Mouse (Mus musculus) liver, embryonic 14.5 days (tissue): ENCODE results near the gene Ube2n. TPM values are rescaled to one million over a fixed set of nuclear protein-coding genes. Genes with fewer than 3 reads are reported as not detected.

Experiments
- ATAC-seq: fragments of 200-750 bp; cut with Nextera tagmentation; 2 replicates; pipeline ENCODE4 v1.8.0; 2017; ENCODE audit warnings: moderate number of reproducible peaks, mild to moderate bottlenecking, moderate library complexity; ENCODE audit not compliant: insufficient read depth
- DNase-seq, 3 experiments: peaks; one replicate each; pipeline ENCODE4 v3.0.0-alpha.2; 2012 to 2013; ENCODE audit warnings: low read depth in 3 of 3, low spot score in 3 of 3
- H3K27ac ChIP-seq: fragments of 300-500 bp; sonication (generic); 2 replicates; pipeline ENCODE4 v1.5.1; 2014; ENCODE audit warnings: moderate library complexity, mild to moderate bottlenecking, control low read depth, inconsistent platforms
- H3K27me3 ChIP-seq: fragments of 300-500 bp; sonication (generic); 2 replicates; pipeline ENCODE4 v1.6.1; 2014; ENCODE audit warnings: mild to moderate bottlenecking, low read length, moderate library complexity; ENCODE audit not compliant: control insufficient read depth, insufficient read depth
- H3K36me3 ChIP-seq: fragments of 300-500 bp; sonication (generic); replicated peaks from 2 replicates; pipeline ENCODE4 v1.6.1; 2014; ENCODE audit warnings: low read depth; ENCODE audit not compliant: control insufficient read depth, insufficient read depth
- H3K4me1 ChIP-seq, 2 experiments: fragments of 200-500 bp in 1 of 2; fragments of 300-500 bp in 1 of 2; sonication (generic) in 1 of 2; replicated peaks; 2 replicates each; pipeline ENCODE4 v1.6.1; 2012 to 2014; ENCODE audit warnings: antibody characterized with exemption in 1 of 2, inconsistent platforms in 1 of 2, low read length in 1 of 2; ENCODE audit not compliant: control insufficient read depth in 2 of 2, insufficient read depth in 2 of 2
- H3K4me2 ChIP-seq: fragments of 300-500 bp; sonication (generic); 2 replicates; pipeline ENCODE4 v1.6.1; 2014; ENCODE audit warnings: low read depth, mild to moderate bottlenecking, control low read depth, moderate library complexity
- H3K4me3 ChIP-seq, 2 experiments: fragments of 200-500 bp in 1 of 2; fragments of 300-500 bp in 1 of 2; sonication (generic) in 1 of 2; 2 replicates each; pipeline ENCODE4 v1.5.1; 2012 to 2014; ENCODE audit warnings: low read depth in 2 of 2, low read length in 2 of 2, mild to moderate bottlenecking in 2 of 2, control low read depth in 1 of 2, inconsistent platforms in 1 of 2, moderate library complexity in 1 of 2; ENCODE audit not compliant: insufficient read depth in 1 of 2
- H3K9ac ChIP-seq: fragments of 300-500 bp; sonication (generic); replicated peaks from 2 replicates; pipeline ENCODE4 v1.6.1; 2014; ENCODE audit warnings: mild to moderate bottlenecking, control low read depth, moderate library complexity
- H3K9me3 ChIP-seq: fragments of 300-500 bp; sonication (generic); 2 replicates; pipeline ENCODE4 v1.6.1; 2016; ENCODE audit warnings: low read length, mixed read lengths; ENCODE audit not compliant: control insufficient read depth
- CTCF ChIP-seq: IDR thresholded peaks from 2 replicates; pipeline ENCODE4 v1.5.1; 2016; ENCODE audit warnings: antibody characterized with exemption, low read depth, control low read depth
- EP300 ChIP-seq: IDR thresholded peaks from 2 replicates; pipeline ENCODE4 v1.6.1; 2016; ENCODE audit warnings: antibody characterized with exemption, low read depth
- WGBS: fragments of 180-500 bp; shearing (Covaris S2); extraction: QIAGEN DNeasy Blood & Tissue Kit; methylation state at CpG from one replicate; pipeline ENCODE4 v1.1.7; 2014; ENCODE audit not compliant: insufficient replicate concordance; 5-methylcytosine and 5-hydroxymethylcytosine counted together
- polyA plus RNA-seq, 2 experiments: library from polyadenylated mRNA; depleted of rRNA in 1 of 2; stranded (reverse) in 1 of 2; unstranded in 1 of 2; fragments of >200 nt; fragmentation: Nextera tagmentation in 1 of 2; extraction: Ambion mirVana in 1 of 2; gene quantifications; 2 replicates each; pipeline versions ENCODE4 v1.2.1 to v1.2.3; 2012 to 2014

Gene Ube2n
- polyA plus RNA-seq, 2 experiments, result 78.2 to 137 TPM

- 25% methylated on average over 14 of the region's 14 CpGs for WGBS
- ATAC-seq, result no peak
- H3K9ac ChIP-seq, result peak overlapping the region; percentile 23; the same call in 1 of the 2 replicates
Measured at GRCm38 (mm10) chr10:95565156-95565854, 50.4 kb downstream of the Ube2n start.

DNA sequence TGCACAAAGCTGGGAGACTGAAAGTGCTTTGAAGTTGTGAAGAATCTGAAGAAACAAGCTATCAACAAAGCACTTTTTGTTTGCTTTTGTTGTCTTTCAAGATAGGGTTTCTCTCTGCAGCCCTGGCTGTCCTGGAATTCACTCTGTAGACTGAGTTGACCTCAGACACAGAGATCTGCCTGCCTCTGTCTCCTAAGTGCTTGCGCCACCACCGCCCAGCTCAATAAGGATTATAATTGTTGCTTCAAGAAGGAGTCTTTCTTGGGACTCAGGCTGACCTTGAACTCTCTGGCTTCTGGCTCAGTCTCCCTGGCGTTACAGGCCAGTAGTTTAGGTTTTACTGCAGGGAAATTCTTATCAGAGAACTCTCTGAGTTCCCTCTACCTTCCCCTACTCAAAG is 51.8 kb downstream of the Ube2n start:
- Histone ChIP-seq H3K4me3 (no peak overlapping the region), H3K36me3 (peaks cover 4% of the 10 kb centered on the region), H3K27me3 (no peaks in the 10 kb centered on the region), H3K9ac (no peak overlapping the region), H3K4me2 (no peak overlapping the region), H3K27ac (peak overlapping the region; percentile 58), H3K4me1 (peaks cover 43 to 49% of the 10 kb centered on the region in 2 experiments), H3K9me3 (no peaks in the 10 kb centered on the region)
- ATAC-seq (no peak), DNase-seq (no peak)
- TF ChIP-seq EP300 (no peak), CTCF (no peak)
- 75% methylated on average over 3 of the region's 3 CpGs for WGBS

More at GRCm38 (mm10) chr10:95565156-95565854, 50.4 kb downstream of the Ube2n start:
- H3K4me1 ChIP-seq, result peaks cover 40 to 51% of the 10 kb centered on the region in 2 experiments
- peak overlapping the region in 1 of 2 experiments; percentile 11; a peak in 1 of 4 replicates for H3K4me3 ChIP-seq
- H3K27ac ChIP-seq, result peak overlapping the region; percentile 2
- H3K27me3 ChIP-seq, result no peaks in the 10 kb centered on the region
- peak overlapping the region; percentile 63 for H3K4me2 ChIP-seq
- TF ChIP-seq EP300 (no peak), CTCF (no peak)
- H3K9me3 ChIP-seq, result no peaks in the 10 kb centered on the region
- no peak for DNase-seq
- peaks cover 16% of the 10 kb centered on the region for H3K36me3 ChIP-seq

DNA sequence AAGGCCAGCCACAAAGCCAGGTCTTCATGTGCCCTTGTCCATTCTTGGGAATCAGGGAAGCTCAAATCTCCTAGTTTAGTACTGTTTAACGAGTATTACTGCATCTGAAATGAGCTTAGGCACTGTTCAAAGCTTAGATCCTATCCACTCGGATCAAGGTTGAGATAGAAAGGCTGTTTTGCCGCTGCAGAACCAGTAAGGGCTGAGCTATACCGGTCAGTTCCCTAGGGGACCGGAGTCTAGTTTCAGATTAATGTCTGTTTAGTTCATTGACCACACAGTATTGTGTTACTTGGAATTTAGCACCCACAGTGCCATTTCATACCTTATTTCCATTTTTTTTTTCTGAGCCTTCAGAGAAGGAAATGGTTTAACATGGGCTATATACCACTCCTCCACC is 52.6 kb downstream of the Ube2n start:
- H3K9ac ChIP-seq, result no peak overlapping the region
- TF ChIP-seq EP300 (no peak), CTCF (no peak)
- WGBS, result 84% methylated on average over 5 of the region's 5 CpGs

DNA sequence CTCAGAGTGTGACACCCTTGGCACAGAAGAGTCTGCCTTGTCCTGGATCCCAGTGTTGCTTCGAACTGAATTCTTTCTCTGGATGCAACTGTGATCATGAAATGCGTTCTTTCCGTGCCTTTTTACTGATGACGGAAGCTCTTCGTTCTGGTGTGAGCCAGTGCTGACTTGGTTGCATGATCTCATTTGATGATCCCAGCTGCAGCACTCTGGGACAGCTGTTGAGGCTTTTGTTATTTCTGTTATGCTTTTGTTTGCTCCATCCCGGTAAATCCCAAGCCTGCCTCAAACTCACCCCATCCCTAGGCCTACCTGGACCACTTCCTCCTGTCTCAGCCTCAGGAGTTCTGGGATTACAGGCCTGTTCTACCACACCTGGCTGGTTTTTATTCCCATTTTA is 53.1 kb downstream of the Ube2n start:
- Histone ChIP-seq H3K4me1 (peaks cover 43 to 49% of the 10 kb centered on the region in 2 experiments), H3K36me3 (no peaks in the 10 kb centered on the region), H3K9me3 (no peaks in the 10 kb centered on the region), H3K27me3 (no peaks in the 10 kb centered on the region), H3K27ac (peak overlapping the region; percentile 91), H3K9ac (peak overlapping the region; percentile 84), H3K4me3 (peak overlapping the region in 1 of 2 experiments; percentile 36; a peak in 1 of 4 replicates), H3K4me2 (peak overlapping the region; percentile 66)
- WGBS, result 90% methylated on average over 6 of the region's 6 CpGs
- no peak for ATAC-seq
- TF ChIP-seq CTCF (no peak), EP300 (no peak)
- no peak for DNase-seq

More for the DNA sequence above, 52.6 kb downstream of the Ube2n start:
- H3K27me3 ChIP-seq, result no peaks in the 10 kb centered on the region
- ATAC-seq, result no peak
- no peaks in the 10 kb centered on the region for H3K9me3 ChIP-seq
- no peak overlapping the region for H3K4me3 ChIP-seq
- DNase-seq, result no peak
- H3K4me1 ChIP-seq, result peaks cover 43 to 49% of the 10 kb centered on the region in 2 experiments
- H3K27ac ChIP-seq, result peak overlapping the region; percentile 58
- H3K36me3 ChIP-seq, result peaks cover under 1% of the 10 kb centered on the region
- H3K4me2 ChIP-seq, result no peak overlapping the region

GRCm38 (mm10) chr10:95569441-95569840 is 54.5 kb downstream of the Ube2n start:
- peak overlapping the region; percentile 62 for H3K9ac ChIP-seq
- H3K27ac ChIP-seq, result peak overlapping the region; percentile 91
- WGBS, result 13% methylated on average over 2 of the region's 2 CpGs
- no peaks in the 10 kb centered on the region for H3K9me3 ChIP-seq
- H3K36me3 ChIP-seq, result no peaks in the 10 kb centered on the region
- ATAC-seq (peak; percentile 96), DNase-seq (peak; percentile 90 to 91 (median 91))
- TF ChIP-seq CTCF (no peak), EP300 (peak; percentile 97)
- H3K4me3 ChIP-seq, result peak overlapping the region in 1 of 2 experiments; percentile 36; a peak in 2 of 4 replicates
- H3K4me1 ChIP-seq, result peaks cover 43 to 47% of the 10 kb centered on the region in 2 experiments
- peak overlapping the region; percentile 66 for H3K4me2 ChIP-seq
- no peaks in the 10 kb centered on the region for H3K27me3 ChIP-seq
